Mouse (Mus musculus) midbrain, postnatal 0 days (tissue): ENCODE measurements around the gene BC051665. TPM values are rescaled to one million over a fixed set of nuclear protein-coding genes. Genes with fewer than 3 reads are reported as not detected.
A peak's percentile ranks its signal among the peaks of the same experiment; 100 is the strongest.

Experiments used
- ATAC-seq: fragments of 200-750 bp; cut with Nextera tagmentation; 2 replicates; pipeline ENCODE4 v1.8.0; 2017; ENCODE audit warnings: moderate number of reproducible peaks, mild to moderate bottlenecking, moderate TSS enrichment, moderate library complexity; ENCODE audit not compliant: low FRiP score
- DNase-seq: peaks from one replicate; pipeline ENCODE4 v3.0.0-alpha.2; 2015; ENCODE audit warnings: low spot score
- H3K27ac ChIP-seq: fragments of 300-500 bp; sonication (generic); 2 replicates; pipeline ENCODE4 v1.5.1; 2014; ENCODE audit warnings: low read depth, mild to moderate bottlenecking, low read length, mixed read lengths
- H3K27me3 ChIP-seq: fragments of 300-500 bp; sonication (generic); 2 replicates; pipeline ENCODE4 v1.6.1; 2014; ENCODE audit warnings: low read length, control low read depth, mixed read lengths; ENCODE audit not compliant: insufficient read depth
- H3K36me3 ChIP-seq: fragments of 300-500 bp; sonication (generic); 2 replicates; pipeline ENCODE4 v1.6.1; 2014; ENCODE audit warnings: low read length, control low read depth, mixed read lengths; ENCODE audit not compliant: insufficient read depth
- H3K4me1 ChIP-seq: fragments of 300-500 bp; sonication (generic); 2 replicates; pipeline ENCODE4 v1.6.1; 2014; ENCODE audit warnings: mild to moderate bottlenecking, control low read depth, antibody characterized with exemption, low read length, mixed read lengths; ENCODE audit not compliant: insufficient read depth
- H3K4me2 ChIP-seq: fragments of 300-500 bp; sonication (generic); 2 replicates; pipeline ENCODE4 v1.6.1; 2014; ENCODE audit warnings: low read depth, mild to moderate bottlenecking, low read length, mixed read lengths; ENCODE audit not compliant: poor library complexity, severe bottlenecking
- H3K4me3 ChIP-seq: fragments of 300-500 bp; sonication (generic); 2 replicates; pipeline ENCODE4 v1.5.1; 2014; ENCODE audit warnings: low read depth, mild to moderate bottlenecking, low read length, moderate library complexity
- H3K9ac ChIP-seq: fragments of 300-500 bp; sonication (generic); replicated peaks from 2 replicates; pipeline ENCODE4 v1.6.1; 2014; ENCODE audit warnings: mild to moderate bottlenecking, low read length, moderate library complexity, mixed read lengths; ENCODE audit not compliant: poor library complexity, severe bottlenecking
- H3K9me3 ChIP-seq: fragments of 300-500 bp; sonication (generic); 2 replicates; pipeline ENCODE4 v1.6.1; 2016; ENCODE audit warnings: low read length, control low read depth
- CTCF ChIP-seq: IDR thresholded peaks from 2 replicates; pipeline ENCODE4 v1.5.1; 2016; ENCODE audit warnings: antibody characterized with exemption, mild to moderate bottlenecking
- WGBS: fragments of 180-500 bp; shearing (Covaris S2); extraction: QIAGEN DNeasy Blood & Tissue Kit; methylation state at CpG from one replicate; pipeline ENCODE4 v1.1.7; 2014; 5-methylcytosine and 5-hydroxymethylcytosine counted together
- polyA plus RNA-seq: library from polyadenylated mRNA; unstranded; fragments of >200 nt; fragmentation: Nextera tagmentation; extraction: Ambion mirVana; gene quantifications from 2 replicates; pipeline ENCODE4 v1.2.1, GENCODE M21; 2015
- total RNA-seq: library from RNA; depleted of rRNA; stranded (reverse); fragments of >200 nt; gene quantifications from 2 replicates; pipeline ENCODE4 v1.2.3, GENCODE M21; 2014

BC051665 gene
- total and polyA plus RNA-seq, 2 experiments from 2014 or later: not detected

- TF ChIP-seq CTCF: peak; percentile 73
- WGBS: 87% methylated on average over 2 of the region's 2 CpGs
These were observed 37.6 kb downstream of the BC051665 start for GRCm38 (mm10) chr13:60748556-60748955.

GRCm38 (mm10) chr13:60747201-60747600 lies 39.0 kb downstream of the BC051665 start:
- DNase-seq: no peak
- Histone ChIP-seq H3K9me3 (no peaks in the 10 kb centered on the region), H3K4me2 (no peak overlapping the region), H3K36me3 (peaks cover 48% of the 10 kb centered on the region), H3K4me3 (no peak overlapping the region), H3K9ac (no peak overlapping the region), H3K27me3 (no peaks in the 10 kb centered on the region), H3K4me1 (no peaks in the 10 kb centered on the region), H3K27ac (no peak overlapping the region)
- WGBS: 81% methylated on average over 1 of the region's 1 CpGs
- TF ChIP-seq CTCF: peak; percentile 55
- ATAC-seq: no peak

More at GRCm38 (mm10) chr13:60748556-60748955, 37.6 kb downstream of the BC051665 start:
- H3K4me3 ChIP-seq: no peak overlapping the region
- no peaks in the 10 kb centered on the region for H3K9me3 ChIP-seq
- no peak overlapping the region for H3K9ac ChIP-seq
- H3K27me3 ChIP-seq: no peaks in the 10 kb centered on the region
- ATAC-seq: no peak
- H3K4me2 ChIP-seq: no peak overlapping the region
- DNase-seq: peak; percentile 19
- no peak overlapping the region for H3K27ac ChIP-seq
- peaks cover 58% of the 10 kb centered on the region for H3K36me3 ChIP-seq
- no peaks in the 10 kb centered on the region for H3K4me1 ChIP-seq

- TF ChIP-seq CTCF: peak; percentile 90
- Histone ChIP-seq H3K27me3 (no peaks in the 10 kb centered on the region), H3K4me3 (no peak overlapping the region), H3K4me2 (no peak overlapping the region), H3K27ac (no peak overlapping the region), H3K4me1 (no peaks in the 10 kb centered on the region), H3K9ac (no peak overlapping the region), H3K36me3 (peaks cover 47% of the 10 kb centered on the region), H3K9me3 (no peaks in the 10 kb centered on the region)
- WGBS: 48% methylated on average over 1 of the region's 1 CpGs
- ATAC-seq: no peak
- peak; percentile 53 for DNase-seq
These were observed 39.9 kb downstream of the BC051665 start for GRCm38 (mm10) chr13:60746271-60746670.

- Histone ChIP-seq H3K9me3 (no peaks in the 10 kb centered on the region), H3K27me3 (no peaks in the 10 kb centered on the region), H3K4me2 (no peak overlapping the region), H3K9ac (no peak overlapping the region), H3K36me3 (peaks cover 44% of the 10 kb centered on the region), H3K4me3 (no peak overlapping the region), H3K4me1 (no peaks in the 10 kb centered on the region), H3K27ac (no peak overlapping the region)
- WGBS: 89% methylated on average over 12 of the region's 12 CpGs
- no peak for TF ChIP-seq CTCF
- DNase-seq (no peak), ATAC-seq (no peak)
These were observed 40.8 kb downstream of the BC051665 start for GRCm38 (mm10) chr13:60745358-60745757.

- WGBS: 96% methylated on average over 3 of the region's 3 CpGs
- Histone ChIP-seq H3K4me3 (no peak overlapping the region), H3K9me3 (no peaks in the 10 kb centered on the region), H3K36me3 (peaks cover 45% of the 10 kb centered on the region), H3K9ac (no peak overlapping the region), H3K4me1 (no peaks in the 10 kb centered on the region), H3K27ac (no peak overlapping the region), H3K27me3 (no peaks in the 10 kb centered on the region), H3K4me2 (no peak overlapping the region)
- TF ChIP-seq CTCF: no peak
- DNase-seq (no peak), ATAC-seq (no peak)
These were observed 41.4 kb downstream of the BC051665 start for GRCm38 (mm10) chr13:60744736-60745135.

- 32% methylated on average over 7 of the region's 7 CpGs for WGBS
These were observed 42.1 kb downstream of the BC051665 start for GRCm38 (mm10) chr13:60744078-60744460.

More at GRCm38 (mm10) chr13:60744078-60744460, 42.1 kb downstream of the BC051665 start:
- ATAC-seq (peak; percentile 70), DNase-seq (peak; percentile 79)
- H3K4me3 ChIP-seq: no peak overlapping the region
- TF ChIP-seq CTCF: peak; percentile 95
- no peak overlapping the region for H3K4me2 ChIP-seq
- H3K4me1 ChIP-seq: no peaks in the 10 kb centered on the region
- no peak overlapping the region for H3K9ac ChIP-seq
- H3K9me3 ChIP-seq: no peaks in the 10 kb centered on the region
- no peak overlapping the region for H3K27ac ChIP-seq
- no peaks in the 10 kb centered on the region for H3K27me3 ChIP-seq
- H3K36me3 ChIP-seq: peaks cover 45% of the 10 kb centered on the region
